Mouse (Mus musculus) midbrain, postnatal 0 days (tissue): ENCODE measurements around the gene Lhpp. TPM values are rescaled to one million over a fixed set of nuclear protein-coding genes. Genes with fewer than 3 reads are reported as not detected.

Source experiments
- ATAC-seq: fragments of 200-750 bp; cut with Nextera tagmentation; 2 replicates; pipeline ENCODE4 v1.8.0; 2017; ENCODE audit warnings: moderate number of reproducible peaks, mild to moderate bottlenecking, moderate TSS enrichment, moderate library complexity; ENCODE audit not compliant: low FRiP score
- DNase-seq: peaks from one replicate; pipeline ENCODE4 v3.0.0-alpha.2; 2015; ENCODE audit warnings: low spot score
- H3K27ac ChIP-seq: fragments of 300-500 bp; sonication (generic); 2 replicates; pipeline ENCODE4 v1.5.1; 2014; ENCODE audit warnings: low read depth, mild to moderate bottlenecking, low read length, mixed read lengths
- H3K27me3 ChIP-seq: fragments of 300-500 bp; sonication (generic); 2 replicates; pipeline ENCODE4 v1.6.1; 2014; ENCODE audit warnings: low read length, control low read depth, mixed read lengths; ENCODE audit not compliant: insufficient read depth
- H3K36me3 ChIP-seq: fragments of 300-500 bp; sonication (generic); 2 replicates; pipeline ENCODE4 v1.6.1; 2014; ENCODE audit warnings: low read length, control low read depth, mixed read lengths; ENCODE audit not compliant: insufficient read depth
- H3K4me1 ChIP-seq: fragments of 300-500 bp; sonication (generic); 2 replicates; pipeline ENCODE4 v1.6.1; 2014; ENCODE audit warnings: mild to moderate bottlenecking, control low read depth, antibody characterized with exemption, low read length, mixed read lengths; ENCODE audit not compliant: insufficient read depth
- H3K4me2 ChIP-seq: fragments of 300-500 bp; sonication (generic); 2 replicates; pipeline ENCODE4 v1.6.1; 2014; ENCODE audit warnings: low read depth, mild to moderate bottlenecking, low read length, mixed read lengths; ENCODE audit not compliant: poor library complexity, severe bottlenecking
- H3K4me3 ChIP-seq: fragments of 300-500 bp; sonication (generic); 2 replicates; pipeline ENCODE4 v1.5.1; 2014; ENCODE audit warnings: low read depth, mild to moderate bottlenecking, low read length, moderate library complexity
- H3K9ac ChIP-seq: fragments of 300-500 bp; sonication (generic); replicated peaks from 2 replicates; pipeline ENCODE4 v1.6.1; 2014; ENCODE audit warnings: mild to moderate bottlenecking, low read length, moderate library complexity, mixed read lengths; ENCODE audit not compliant: poor library complexity, severe bottlenecking
- H3K9me3 ChIP-seq: fragments of 300-500 bp; sonication (generic); 2 replicates; pipeline ENCODE4 v1.6.1; 2016; ENCODE audit warnings: low read length, control low read depth
- CTCF ChIP-seq: IDR thresholded peaks from 2 replicates; pipeline ENCODE4 v1.5.1; 2016; ENCODE audit warnings: antibody characterized with exemption, mild to moderate bottlenecking
- WGBS: fragments of 180-500 bp; shearing (Covaris S2); extraction: QIAGEN DNeasy Blood & Tissue Kit; methylation state at CpG from one replicate; pipeline ENCODE4 v1.1.7; 2014; 5-methylcytosine and 5-hydroxymethylcytosine counted together
- polyA plus RNA-seq: library from polyadenylated mRNA; unstranded; fragments of >200 nt; fragmentation: Nextera tagmentation; extraction: Ambion mirVana; gene quantifications from 2 replicates; pipeline ENCODE4 v1.2.1, GENCODE M21; 2015
- total RNA-seq: library from RNA; depleted of rRNA; stranded (reverse); fragments of >200 nt; gene quantifications from 2 replicates; pipeline ENCODE4 v1.2.3, GENCODE M21; 2014; rRNA removed

The Lhpp gene
- total RNA-seq, result 36.2 and 49.8 TPM in 2 replicates
- 59.2 and 65.1 TPM in 2 replicates for polyA plus RNA-seq

GRCm38 (mm10) chr7:132610468-132611318, at the start of gene Lhpp:
Gene Lhpp (plus strand): TSS chr7:132610638.
- Histone ChIP-seq H3K9me3 (no peaks in the 10 kb centered on the region), H3K36me3 (no peaks in the 10 kb centered on the region), H3K27ac (no peak within 1 kb of the TSS), H3K4me1 (peaks cover 2% of the 10 kb centered on the region; the same call in 1 of the 2 replicates), H3K4me3 (peak within 1 kb of the TSS; percentile 54), H3K9ac (peak within 1 kb of the TSS; percentile 55), H3K27me3 (0 out of 2 replicates have a peak, but pooled peaks cover 6% of the 10 kb centered on the region), H3K4me2 (peak within 1 kb of the TSS; percentile 55)
- 7% methylated on average over 44 of the region's 44 CpGs for WGBS
- DNase-seq (peak; percentile 84), ATAC-seq (peak; percentile 87)
- no peak for TF ChIP-seq CTCF

DNA sequence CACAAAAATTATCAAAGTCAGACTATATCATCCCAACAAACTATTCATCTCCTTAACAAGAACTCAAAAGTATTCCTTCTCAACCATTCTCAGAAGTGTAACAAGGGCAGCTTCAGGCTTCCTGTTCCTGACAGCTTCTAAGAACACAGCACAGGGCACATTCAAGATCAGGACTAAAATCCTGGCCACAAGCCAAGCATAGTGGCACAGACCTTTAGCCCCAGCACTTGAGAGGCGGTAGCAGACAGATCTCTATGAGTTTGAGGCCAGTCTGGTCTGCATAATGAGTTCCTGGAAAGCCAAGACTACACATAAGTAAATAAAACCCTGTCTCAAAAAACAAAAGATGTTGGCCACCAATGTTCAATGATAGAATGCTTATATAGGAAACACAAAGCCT, 44.6 kb upstream of the Lhpp start:
- Histone ChIP-seq H3K27me3 (no peaks in the 10 kb centered on the region), H3K4me3 (no peak overlapping the region), H3K4me2 (no peak overlapping the region), H3K27ac (no peak overlapping the region), H3K4me1 (no peaks in the 10 kb centered on the region), H3K9me3 (no peaks in the 10 kb centered on the region), H3K36me3 (peaks cover 36% of the 10 kb centered on the region), H3K9ac (no peak overlapping the region)
- 53% methylated on average over 1 of the region's 1 CpGs for WGBS
- DNase-seq, result no peak
- no peak for TF ChIP-seq CTCF
- ATAC-seq, result no peak

DNA sequence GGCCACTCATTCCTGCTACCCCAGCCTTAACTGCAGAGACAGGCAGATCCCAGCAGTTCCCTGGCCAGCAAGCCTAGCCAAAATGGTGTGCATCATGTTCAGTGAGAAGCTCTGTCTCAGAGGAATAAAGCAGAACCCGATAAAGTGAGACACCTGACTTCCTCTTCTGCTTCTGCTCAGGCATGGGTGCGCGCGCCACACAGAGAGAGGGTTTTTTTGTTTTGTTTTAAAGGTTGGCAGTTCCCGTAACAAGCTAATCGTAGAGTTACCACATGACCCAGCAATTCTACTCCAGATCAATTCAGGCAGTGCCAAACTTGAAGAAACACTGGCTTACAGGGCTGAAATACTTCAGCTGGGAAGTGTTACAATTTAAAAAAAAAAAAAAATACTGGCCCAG, 41.6 kb upstream of the Lhpp start:
- no peaks in the 10 kb centered on the region for H3K27me3 ChIP-seq
- H3K4me2 ChIP-seq, result no peak overlapping the region
- no peaks in the 10 kb centered on the region for H3K4me1 ChIP-seq
- peaks cover 13% of the 10 kb centered on the region for H3K36me3 ChIP-seq
- no peak overlapping the region for H3K27ac ChIP-seq
- no peaks in the 10 kb centered on the region for H3K9me3 ChIP-seq
- DNase-seq (no peak), ATAC-seq (no peak)
- no peak overlapping the region for H3K4me3 ChIP-seq
- no peak overlapping the region for H3K9ac ChIP-seq
- WGBS, result 86% methylated on average over 6 of the region's 6 CpGs
- TF ChIP-seq CTCF, result no peak

DNA sequence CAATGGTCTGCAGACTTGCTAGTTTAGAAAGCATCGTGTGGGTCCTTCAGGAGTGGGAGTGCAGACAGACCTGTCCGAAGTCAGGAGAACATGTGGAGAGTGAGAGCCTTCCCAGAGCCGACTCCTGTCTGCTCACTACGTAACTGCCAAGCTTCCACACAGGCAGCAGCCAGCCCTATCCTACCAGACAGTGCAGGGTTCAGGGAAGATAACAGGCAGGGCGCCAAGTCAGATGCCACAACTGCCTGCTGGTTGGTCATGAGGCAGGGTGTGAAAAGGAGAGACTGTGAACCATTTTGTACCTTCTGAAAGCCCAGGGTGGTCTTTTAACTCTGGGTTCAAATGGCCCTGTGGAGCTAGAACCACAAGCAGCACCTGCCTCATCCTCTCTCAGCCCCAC, 40.4 kb upstream of the Lhpp start:
- no peak overlapping the region for H3K4me2 ChIP-seq
- no peak overlapping the region for H3K4me3 ChIP-seq
- H3K36me3 ChIP-seq, result peaks cover 6% of the 10 kb centered on the region; the same call in 1 of the 2 replicates
- no peak overlapping the region for H3K27ac ChIP-seq
- H3K27me3 ChIP-seq, result no peaks in the 10 kb centered on the region
- no peaks in the 10 kb centered on the region for H3K9me3 ChIP-seq
- H3K4me1 ChIP-seq, result no peaks in the 10 kb centered on the region
- no peak for TF ChIP-seq CTCF
- H3K9ac ChIP-seq, result no peak overlapping the region
- ATAC-seq (no peak), DNase-seq (peak; percentile 30)
- 84% methylated on average over 5 of the region's 5 CpGs for WGBS

DNA sequence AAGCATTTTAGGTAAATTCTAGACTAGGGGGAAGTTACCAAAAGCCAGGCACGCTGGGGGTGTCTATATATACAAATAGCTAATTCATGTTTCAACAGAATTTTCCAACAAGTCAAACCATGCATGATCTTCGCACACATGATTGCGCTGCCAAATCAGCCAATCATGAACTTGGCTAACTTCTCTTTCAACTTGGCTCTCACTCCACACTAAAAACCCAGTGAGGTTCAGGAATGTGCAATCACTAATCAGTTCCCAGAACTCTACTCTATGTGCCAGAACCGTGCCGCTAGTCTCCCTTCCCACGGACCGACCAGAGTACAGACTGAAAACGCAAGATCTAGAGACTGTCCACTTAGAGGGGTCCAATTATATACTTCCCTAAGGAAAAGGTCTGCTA, 39.0 kb upstream of the Lhpp start:
- WGBS, result 74% methylated on average over 8 of the region's 8 CpGs
- ATAC-seq (no peak), DNase-seq (peak; percentile 41)
- no peak for TF ChIP-seq CTCF
- 0 out of 2 replicates have a peak, but pooled peaks cover 2% of the 10 kb centered on the region for H3K36me3 ChIP-seq
- no peak overlapping the region for H3K9ac ChIP-seq
- H3K27me3 ChIP-seq, result no peaks in the 10 kb centered on the region
- no peak overlapping the region for H3K4me2 ChIP-seq
- no peak overlapping the region for H3K27ac ChIP-seq
- H3K4me3 ChIP-seq, result no peak overlapping the region
- no peaks in the 10 kb centered on the region for H3K9me3 ChIP-seq
- no peaks in the 10 kb centered on the region for H3K4me1 ChIP-seq

GRCm38 (mm10) chr7:132572738-132573137, 37.7 kb upstream of the Lhpp start:
- 0 out of 2 replicates have a peak, but pooled peaks cover 2% of the 10 kb centered on the region for H3K36me3 ChIP-seq
- ATAC-seq (no peak), DNase-seq (no peak)
- no peak overlapping the region for H3K9ac ChIP-seq
- no peak overlapping the region for H3K4me3 ChIP-seq
- TF ChIP-seq CTCF, result no peak
- no peaks in the 10 kb centered on the region for H3K4me1 ChIP-seq
- H3K4me2 ChIP-seq, result no peak overlapping the region
- WGBS, result 69% methylated on average over 3 of the region's 3 CpGs
- H3K9me3 ChIP-seq, result no peaks in the 10 kb centered on the region
- H3K27ac ChIP-seq, result peak overlapping the region; percentile 21; the same call in 1 of the 2 replicates
- no peaks in the 10 kb centered on the region for H3K27me3 ChIP-seq
